Mouse (Mus musculus) embryo, embryonic 9.5 days (tissue): ENCODE measurements at regions not wholly inside any gene's neighbourhood (a gene's known extent, or its start where the extent isn't known, plus 50 kb on each side); places are given as distances from the start of the nearest gene placed in this dataset.

Source experiments
- DNase-seq: peaks from one replicate; pipeline ENCODE4 v3.0.0-alpha.2; 2017; ENCODE audit errors: extremely low spot score

GRCm38 (mm10) chr8:40186715-40187583 is 487.9 kb upstream of the Adam24 start:
- DNase-seq = peak; percentile 11

- peak; percentile 51 for DNase-seq
Measured at GRCm38 (mm10) chr8:40187584-40187934, 487.3 kb upstream of the Adam24 start.

DNA sequence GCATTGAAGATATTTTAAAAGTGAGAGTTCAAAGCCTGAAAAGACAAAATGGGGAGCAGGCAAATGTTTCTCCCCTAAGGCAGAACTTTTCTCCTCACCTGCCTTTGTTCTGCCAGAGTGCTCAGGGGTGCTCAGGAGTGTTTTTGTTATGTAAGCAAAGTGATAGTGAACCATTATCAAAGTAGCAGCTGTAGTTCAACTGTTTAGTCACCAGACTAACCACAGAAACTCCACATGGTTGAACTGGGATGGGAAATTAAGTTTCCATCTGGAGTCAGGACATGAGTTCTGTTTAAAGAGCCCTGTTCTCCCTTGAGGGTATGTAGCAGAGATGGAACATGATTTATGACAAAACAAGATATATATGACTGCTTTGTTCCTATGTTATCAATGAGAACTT is 482.6 kb upstream of the Adam24 start:
- DNase-seq = no peak

- DNase-seq = no peak
Measured at GRCm38 (mm10) chr8:40193148-40193547, 481.7 kb upstream of the Adam24 start.

DNA sequence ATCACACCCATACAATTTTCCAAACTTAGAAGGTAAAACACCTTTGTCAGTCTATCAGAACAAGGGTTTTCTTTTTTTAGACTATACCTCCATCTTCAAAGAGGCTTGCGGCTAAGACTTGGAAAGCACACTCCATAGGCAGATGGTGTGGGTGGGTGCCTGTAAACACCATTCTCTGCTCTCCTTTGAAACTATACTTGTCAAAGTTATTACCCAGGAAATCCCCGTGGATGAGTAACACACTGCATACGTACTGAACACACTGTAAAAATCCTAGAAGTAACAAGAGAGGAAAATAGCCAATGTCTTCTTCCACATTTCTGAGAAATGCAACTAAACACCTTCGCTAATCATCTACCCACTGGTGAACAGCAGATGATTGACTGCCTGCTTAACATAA is 464.0 kb upstream of the Adam24 start:
- no peak for DNase-seq

DNA sequence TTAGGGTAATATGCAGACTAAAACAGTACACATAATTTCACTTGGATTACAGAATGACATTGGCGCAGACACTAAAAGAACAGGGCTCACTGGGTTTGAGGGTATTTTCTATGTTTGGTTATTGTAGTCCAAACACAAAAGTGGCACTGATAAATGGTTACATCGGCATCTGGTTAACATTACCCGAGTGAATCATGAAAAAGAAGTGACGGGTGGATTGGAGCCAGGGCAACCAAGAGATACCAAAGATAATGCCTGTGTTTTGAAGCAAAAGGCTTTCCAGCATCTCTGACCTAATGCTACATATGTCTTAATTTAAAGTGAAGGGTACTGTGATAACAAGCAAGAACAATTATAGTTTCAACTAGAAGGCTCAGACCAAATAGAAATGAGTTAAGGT is 451.4 kb upstream of the Adam24 start:
- peak; percentile 8 for DNase-seq

- no peak for DNase-seq
Measured at GRCm38 (mm10) chr8:40227262-40227661, 447.6 kb upstream of the Adam24 start.
